Mouse (Mus musculus): ENCODE data around the gene Asb15.

Asb15 gene

DNA sequence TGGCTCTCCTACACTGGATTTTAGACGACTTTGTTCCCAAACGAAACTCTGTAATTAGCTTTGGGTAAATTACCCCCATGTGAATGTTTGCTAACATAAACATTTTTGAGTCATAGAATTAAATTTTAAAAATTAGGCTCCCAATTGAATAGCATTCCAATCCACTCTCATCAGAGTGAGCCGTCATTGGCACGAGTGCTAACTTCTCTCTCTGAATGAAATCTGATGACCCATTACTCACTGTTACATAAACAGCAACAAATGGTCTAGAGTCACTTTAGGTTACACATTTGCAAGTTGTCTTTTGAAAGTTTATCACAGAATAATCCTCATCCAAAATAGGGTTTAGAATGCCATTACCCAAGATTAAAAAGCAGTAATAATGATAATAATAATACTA lies 81.6 kb downstream of the Asb15 start:
- no peak for TF ChIP-seq GATA4 (IDR thresholded peaks at IDR 0.05; ENCODE audit: insufficient replicate concordance, low read length)

DNA sequence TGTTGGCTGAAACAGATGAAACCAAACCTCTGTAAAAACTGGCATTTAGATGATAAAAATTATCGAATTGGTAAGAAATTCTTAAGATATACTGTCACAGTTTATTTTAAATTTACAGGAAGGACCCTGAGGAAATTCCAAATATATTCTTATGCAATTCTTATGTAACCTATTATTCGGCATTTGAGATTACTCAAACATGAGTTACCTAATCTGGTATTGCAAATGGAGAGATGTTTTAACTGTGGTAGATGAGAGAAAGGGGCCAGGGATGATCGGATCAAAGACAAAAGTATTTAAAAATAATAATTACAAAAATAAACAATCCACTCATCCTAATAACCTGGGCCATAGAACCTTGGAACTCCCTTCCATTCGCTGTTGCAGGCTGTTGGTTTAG lies 82.4 kb downstream of the Asb15 start:
- no peak for TF ChIP-seq GATA4 (IDR thresholded peaks at IDR 0.05; ENCODE audit: insufficient replicate concordance, low read length)

DNA sequence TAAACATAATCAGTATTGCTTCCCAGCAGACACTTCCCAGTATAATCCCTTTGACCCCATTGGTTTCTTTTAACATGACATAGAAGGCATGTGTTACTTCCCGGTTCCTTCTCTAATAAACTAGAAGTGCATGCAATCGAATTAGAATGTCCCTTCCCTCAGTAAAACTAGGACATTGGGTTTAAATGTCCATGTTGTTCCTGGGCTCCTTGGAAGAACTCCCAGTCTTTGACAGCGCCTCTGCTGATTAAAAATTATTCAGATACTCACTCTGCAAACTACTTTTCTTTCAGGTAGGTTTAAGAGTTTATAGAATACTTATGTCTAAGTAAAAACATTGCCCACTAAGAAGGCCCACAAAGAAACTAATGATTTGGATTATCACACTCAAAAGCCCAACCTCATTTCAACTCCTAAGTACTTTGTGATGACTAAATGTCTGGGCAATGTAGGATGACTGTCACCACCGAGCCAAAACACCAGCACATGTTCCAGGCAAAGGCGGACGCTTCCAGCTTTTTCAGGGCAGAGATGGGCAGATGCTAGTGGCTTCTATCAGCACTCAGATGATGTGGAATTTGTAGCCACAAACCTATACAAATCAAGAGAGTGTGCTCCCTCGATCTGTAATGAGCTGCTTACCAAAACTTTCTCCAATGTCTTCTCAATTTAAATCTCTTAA lies 84.3 kb downstream of the Asb15 start:
- TF ChIP-seq GATA4 (IDR thresholded peaks at IDR 0.05; ENCODE audit: insufficient replicate concordance, low read length), result peak; percentile 31; the same call in 1 of the 2 replicates

DNA sequence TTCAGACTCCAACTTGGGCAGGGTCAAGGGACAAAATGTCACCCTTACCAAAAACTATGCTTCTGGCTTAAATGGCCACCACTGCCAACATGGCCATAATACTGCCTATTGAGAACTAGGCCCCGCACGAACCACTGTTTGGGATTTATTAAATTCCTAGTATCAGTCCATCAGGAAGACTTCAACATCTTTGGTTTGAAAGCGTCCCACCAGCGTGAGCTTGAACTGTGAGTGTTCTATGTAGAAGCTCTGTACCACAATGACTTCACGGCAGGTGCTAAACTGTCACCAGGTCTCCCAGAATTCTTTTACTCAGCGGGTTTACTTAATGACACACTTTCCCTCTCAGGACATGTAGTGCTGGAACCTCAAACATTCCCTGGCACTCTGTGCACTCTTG lies 85.4 kb downstream of the Asb15 start:
- TF ChIP-seq GATA4 (IDR thresholded peaks at IDR 0.05; ENCODE audit: insufficient replicate concordance, low read length), result no peak

DNA sequence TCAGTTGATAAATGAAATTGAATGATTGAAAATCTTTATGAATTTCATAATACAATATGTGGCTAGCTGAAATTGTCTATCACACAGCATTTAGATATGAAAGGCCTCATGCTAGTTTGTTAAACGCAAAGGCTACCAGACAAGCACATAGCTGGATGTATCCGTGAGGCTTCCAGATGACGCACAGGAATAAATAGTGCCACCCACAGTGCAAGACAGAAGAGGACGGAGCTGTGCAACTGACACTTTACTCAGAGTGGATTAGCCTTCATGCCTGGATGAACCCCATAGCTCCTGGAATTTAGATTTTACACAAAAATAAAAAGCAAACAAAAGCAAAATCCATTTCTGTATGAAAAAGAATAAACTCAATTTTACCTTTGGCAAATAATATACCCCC lies 86.0 kb downstream of the Asb15 start:
- TF ChIP-seq GATA4 (IDR thresholded peaks at IDR 0.05; ENCODE audit: insufficient replicate concordance, low read length), result no peak

DNA sequence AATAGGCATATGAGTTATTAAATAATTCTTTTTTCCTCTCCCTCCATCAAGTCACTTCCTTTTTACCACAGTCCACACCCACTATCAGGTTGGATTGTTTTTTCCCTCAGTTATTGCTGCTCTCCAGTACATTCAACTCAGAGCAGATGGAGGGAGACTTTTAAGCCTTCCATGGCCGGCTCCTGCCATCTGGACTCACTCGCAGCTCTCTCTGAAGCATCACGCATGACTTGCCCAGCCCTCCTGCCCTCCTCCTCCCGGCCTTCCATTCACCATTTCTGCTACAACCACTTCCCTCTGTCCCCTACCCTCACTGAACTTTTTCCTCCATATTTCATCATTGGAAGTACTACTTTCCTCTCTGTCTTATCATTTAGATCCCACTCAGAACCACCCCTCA lies 88.8 kb downstream of the Asb15 start:
- TF ChIP-seq GATA4 (IDR thresholded peaks at IDR 0.05; ENCODE audit: insufficient replicate concordance, low read length), result no peak

DNA sequence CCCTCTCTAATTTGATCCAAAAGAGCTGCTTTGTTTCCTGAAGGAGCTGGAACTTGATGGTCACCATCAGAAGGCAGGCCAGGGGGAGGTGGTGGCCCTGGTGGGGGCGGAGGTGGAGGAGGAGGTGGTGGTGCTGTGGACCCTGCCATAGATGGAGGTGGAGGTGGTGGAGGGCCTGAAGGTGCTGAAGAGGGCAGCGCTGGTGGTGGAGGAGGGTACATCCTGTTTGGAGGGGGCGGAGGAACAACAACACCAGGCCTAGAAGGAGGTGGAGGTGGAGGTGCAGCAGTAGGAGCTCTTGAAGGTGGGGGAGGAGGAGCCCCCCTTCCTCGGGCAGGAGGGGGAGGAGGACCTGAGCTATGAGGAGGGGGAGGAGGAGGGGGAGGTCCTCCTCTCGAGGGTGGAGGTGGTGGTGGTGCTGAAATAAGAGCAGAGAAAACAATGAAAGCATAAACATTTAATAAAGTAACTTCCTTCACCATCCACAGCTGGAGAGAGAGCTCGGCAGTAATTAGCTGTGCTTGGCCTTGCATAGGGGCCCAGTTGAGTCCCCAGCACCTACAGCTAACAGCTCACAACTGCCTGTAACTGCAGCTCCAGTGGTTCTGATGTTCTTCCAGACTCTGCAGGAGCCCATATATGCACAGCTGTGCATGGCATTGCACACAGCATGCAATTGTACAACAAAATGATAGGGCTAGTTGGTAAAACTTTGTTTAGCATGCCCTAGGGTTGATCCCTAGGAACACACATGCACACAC lies 91.5 kb downstream of the Asb15 start:
- no peak for TF ChIP-seq GATA4 (IDR thresholded peaks at IDR 0.05; ENCODE audit: insufficient replicate concordance, low read length)

DNA sequence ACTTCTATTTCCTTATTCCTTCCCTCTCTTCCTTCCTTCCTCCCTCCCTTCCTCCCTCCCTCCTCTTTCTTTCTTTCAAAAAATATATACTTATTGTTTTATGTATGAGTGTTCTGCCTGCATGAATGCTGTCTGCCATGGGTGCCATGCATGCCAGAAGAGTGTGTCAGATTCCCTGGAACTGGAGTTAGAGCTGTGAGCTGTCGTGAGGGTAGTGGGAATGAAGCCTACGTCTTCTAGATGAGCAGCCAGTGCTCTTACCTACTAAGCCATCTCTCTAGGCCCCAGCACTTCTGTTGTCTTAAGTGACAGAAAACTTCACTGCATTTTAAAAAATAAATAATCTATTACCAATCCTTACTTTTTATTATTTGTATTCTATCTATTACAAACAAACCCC lies 93.0 kb downstream of the Asb15 start:
- TF ChIP-seq GATA4 (IDR thresholded peaks at IDR 0.05; ENCODE audit: insufficient replicate concordance, low read length), result no peak

DNA sequence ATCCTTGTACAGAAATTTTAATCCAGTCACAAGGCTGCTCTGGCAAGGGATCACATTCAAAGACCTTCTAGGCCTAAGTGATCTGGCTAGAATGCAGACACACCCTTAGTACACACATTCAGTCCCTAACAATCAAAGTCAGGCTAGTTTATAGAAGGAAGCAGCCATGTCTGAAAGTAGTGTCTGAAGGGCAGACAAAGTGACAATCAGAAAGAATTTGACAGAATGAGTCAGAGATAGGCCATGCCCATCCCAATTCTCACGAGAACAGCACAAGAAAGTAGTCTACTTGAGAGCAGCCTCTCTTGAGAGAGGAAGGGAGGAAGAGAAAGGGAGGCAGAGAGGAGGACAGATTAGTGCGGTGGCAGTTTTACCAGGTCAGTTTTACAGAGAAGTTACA lies 94.2 kb downstream of the Asb15 start:
- TF ChIP-seq GATA4 (IDR thresholded peaks at IDR 0.05; ENCODE audit: insufficient replicate concordance, low read length), result no peak

Data from liver, adult (tissue).